Mouse (Mus musculus): Measurements from ENCODE around the gene Cbr3.
A peak's percentile ranks its signal among the peaks of the same experiment; 100 is the strongest.

The Cbr3 gene

DNA sequence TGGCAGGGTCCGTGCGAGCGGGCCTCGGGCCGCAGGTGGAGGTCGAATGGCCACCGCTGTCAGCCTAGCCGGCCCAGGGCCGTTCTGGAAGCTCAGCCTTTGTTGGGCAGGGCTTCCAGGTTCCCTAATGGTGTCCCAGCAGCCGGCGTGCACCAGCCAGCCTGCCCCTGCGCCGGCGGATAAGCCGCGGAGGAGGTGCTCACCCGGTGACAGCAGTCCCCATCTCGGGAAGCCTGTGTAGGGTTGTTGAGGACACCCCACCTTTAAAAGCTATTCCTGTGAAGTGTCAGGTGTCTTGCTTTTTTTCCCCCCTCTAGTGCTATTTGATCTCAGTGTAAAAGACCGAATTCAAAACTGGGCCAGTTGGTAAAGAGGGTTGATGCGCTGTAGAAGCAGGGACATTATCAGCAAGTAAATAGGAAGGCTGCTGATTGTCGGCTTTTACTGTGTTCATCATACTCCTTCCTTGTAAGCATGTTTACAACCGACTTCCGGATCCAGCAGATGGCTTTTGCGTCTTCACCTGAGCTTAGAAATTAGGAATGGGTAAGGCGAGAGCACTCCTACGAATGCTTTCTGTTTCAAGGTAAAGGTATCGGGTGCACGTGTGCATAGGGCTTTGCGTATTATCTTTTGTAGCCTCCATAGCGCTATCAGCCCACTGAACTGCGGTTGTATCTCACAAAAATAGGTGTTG, 29.3 kb downstream of the Cbr3 start:
- no peak for DNase-seq

GRCm38 (mm10) chr16:93712966-93713365, 30.0 kb downstream of the Cbr3 start:
- DNase-seq = no peak

DNA sequence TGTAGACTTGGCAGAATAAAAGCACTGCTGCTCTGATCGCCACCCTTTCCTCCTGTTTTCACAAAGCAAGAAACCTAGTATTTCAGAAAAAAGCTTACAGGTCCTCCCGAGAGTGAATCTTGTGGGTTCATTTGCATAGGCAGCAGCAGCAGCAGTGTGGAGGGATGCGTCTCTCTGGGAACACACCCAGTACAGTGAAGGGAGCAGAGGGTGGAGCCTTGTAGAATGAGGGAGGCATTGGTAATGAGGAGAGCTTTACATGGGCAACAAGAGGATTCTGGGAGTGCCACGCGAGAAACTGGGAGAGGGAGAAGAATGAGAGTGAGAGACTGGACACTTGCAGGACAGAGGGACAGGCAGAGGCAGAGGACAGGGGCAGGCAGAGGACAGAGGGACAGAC, 31.4 kb downstream of the Cbr3 start:
- DNase-seq = no peak

DNA sequence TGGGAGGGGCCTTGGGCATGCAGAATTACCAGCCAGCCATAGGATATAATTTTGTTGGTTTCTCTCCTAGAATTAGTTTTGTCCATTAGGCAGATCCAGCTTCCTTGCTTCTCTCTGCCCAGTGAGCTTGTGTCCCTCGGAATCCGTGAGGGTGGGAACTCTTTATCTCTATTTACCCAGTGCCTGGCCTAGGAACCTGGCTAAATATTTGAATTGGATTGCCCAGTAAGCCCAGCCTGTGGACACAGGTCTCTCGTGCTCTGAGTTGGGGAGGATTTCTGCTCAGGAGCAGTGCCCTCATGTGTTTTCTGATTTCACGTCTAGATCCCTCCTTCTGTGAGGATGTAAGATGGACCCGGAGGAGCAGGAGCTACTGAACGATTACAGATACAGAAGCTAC, 32.8 kb downstream of the Cbr3 start:
- DNase-seq = no peak

- DNase-seq = peak; percentile 73
These were observed 34.3 kb downstream of the Cbr3 start for GRCm38 (mm10) chr16:93717299-93717703.

GRCm38 (mm10) chr16:93721771-93722170, 38.8 kb downstream of the Cbr3 start:
- DNase-seq = no peak

DNA sequence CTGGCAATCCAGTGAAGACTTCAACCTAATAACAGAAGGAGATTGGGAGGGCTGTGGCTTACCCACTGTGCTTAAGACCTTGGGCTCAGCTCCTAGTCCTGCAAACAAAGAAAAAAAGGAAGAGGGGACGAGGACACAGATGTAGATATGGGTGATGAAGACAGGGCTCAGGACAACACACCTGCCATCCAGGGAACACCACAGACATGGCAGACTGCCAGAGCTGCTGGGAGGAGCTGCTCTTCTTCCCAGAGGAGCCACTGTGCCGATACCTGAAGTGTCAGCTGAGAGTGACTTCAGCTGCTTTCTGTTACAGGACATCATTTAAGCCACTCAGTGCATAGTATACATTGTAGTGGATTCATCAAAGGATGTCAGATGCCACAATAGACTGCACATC, 39.5 kb downstream of the Cbr3 start:
- no peak for DNase-seq

- no peak for DNase-seq
These were observed 42.6 kb downstream of the Cbr3 start for GRCm38 (mm10) chr16:93725417-93726144.

- no peak for DNase-seq
These were observed 43.2 kb downstream of the Cbr3 start for GRCm38 (mm10) chr16:93726186-93726585.

DNA sequence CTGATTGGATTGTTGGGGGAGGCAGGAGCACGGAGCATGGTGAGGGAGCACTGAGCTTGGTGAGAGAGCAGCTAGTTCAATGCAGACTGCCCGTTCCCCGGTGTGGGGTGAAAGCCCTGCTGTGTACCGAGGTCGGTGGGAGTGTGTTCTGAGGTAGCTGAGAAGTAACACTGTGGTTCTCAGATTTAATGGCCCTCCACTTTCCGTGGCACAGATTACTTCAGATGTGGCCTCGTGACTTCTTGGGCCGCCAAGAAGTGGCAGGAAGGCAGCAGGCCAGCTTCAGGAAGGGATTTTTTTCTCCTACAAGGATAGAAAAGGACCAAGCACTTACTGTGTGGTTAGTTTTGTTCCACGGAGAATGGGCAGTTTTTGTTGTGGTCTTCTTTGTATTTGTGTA, 45.7 kb downstream of the Cbr3 start:
- no peak for DNase-seq

GRCm38 (mm10) chr16:93729801-93730721, 47.0 kb downstream of the Cbr3 start:
- DNase-seq = no peak

GRCm38 (mm10) chr16:93731310-93731709, 48.3 kb downstream of the Cbr3 start:
- no peak for DNase-seq

DNA sequence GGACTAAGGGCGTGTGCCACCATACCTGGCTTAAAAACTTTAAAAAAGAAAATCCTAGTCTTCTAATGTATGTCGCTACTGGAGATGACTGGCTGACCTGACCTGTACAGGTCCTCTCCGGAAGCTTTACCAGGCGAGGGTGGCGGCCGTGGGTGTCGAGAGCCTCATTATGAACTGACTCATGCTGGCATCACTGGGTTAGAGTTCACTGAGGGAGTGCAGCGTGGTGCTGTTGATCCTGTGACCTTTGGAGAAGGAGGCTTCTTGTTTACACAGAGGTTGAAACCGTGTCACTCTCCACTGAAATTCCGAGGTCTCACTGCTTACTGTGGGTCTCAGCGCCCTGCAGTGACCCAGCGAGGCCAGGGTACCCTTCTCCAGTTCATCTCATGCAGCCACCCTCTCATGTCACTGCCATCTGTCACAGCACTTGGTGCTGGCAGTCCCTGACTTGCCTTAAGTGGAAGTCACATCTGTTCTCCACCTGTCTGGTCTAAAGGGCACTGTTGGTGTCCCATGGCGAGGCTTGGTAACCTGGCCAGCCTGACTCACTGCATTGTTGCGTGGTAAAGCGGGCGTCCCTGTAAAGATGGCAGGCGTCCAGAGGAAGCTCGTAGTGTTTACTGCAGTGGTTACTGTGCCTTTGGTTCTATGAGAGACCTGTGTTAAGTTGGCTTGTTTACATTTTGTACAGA, 50.0 kb downstream of the Cbr3 start:
- no peak for DNase-seq

- DNase-seq = no peak
These were observed 56.2 kb downstream of the Cbr3 start for GRCm38 (mm10) chr16:93739251-93739650.
